Mouse (Mus musculus) brain, adult 2 months (tissue): ENCODE data around the gene Rpl24.

Experiments
- DNase-seq: peaks from one replicate; pipeline ENCODE4 v3.0.0; 2011; ENCODE audit warnings: low read depth, low spot score

Rpl24 gene

GRCm38 (mm10) chr16:55971735-55972615 lies 5.9 kb downstream of the Rpl24 start:
- DNase-seq = peak; percentile 39

GRCm38 (mm10) chr16:55972626-55973201 lies 6.6 kb downstream of the Rpl24 start:
- no peak for DNase-seq

DNA sequence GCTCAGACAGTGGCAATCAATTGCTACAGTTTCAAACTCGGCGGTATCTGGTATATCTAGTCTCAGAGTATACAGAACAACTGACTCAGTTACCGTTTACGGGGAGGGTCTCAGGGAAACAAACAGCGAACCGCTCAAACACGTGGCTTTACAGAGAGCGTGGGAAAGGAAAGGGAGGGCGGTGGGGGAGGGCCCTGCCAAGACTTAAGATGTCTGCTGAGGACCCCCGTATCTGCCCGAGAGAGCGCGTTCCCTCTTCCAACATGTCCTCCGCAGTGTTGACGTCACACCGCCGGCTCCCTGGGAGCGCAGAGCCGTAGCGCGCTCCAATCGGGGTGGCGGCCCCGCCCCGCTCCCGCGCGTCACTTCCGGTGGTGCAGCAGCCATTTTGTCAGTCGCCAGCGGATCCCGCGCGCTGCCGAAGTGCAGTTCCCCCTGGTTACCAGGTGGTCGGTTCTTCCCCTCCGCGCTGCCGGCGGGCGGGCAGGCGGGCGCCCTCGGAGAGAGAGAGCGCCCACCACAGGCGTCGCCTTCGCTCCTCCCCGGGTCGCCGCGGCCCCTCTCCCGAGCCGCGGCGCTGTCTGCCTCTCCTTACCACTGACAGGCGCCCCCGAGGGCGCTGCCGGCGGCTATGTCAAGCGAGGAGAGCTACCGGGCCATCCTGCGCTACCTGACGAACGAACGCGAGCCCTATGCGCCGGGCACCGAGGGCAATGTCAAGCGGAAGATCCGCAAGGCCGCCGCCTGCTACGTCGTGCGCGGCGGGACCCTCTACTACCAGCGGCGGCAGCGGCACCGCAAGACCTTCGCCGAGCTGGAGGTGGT lies 7.6 kb downstream of the Rpl24 start, which contains the start of gene Zbtb11:
TSS of gene Zbtb11 (plus strand) at position 453 of the 825 bp plus-strand sequence.
- DNase-seq = peak; percentile 100

DNA sequence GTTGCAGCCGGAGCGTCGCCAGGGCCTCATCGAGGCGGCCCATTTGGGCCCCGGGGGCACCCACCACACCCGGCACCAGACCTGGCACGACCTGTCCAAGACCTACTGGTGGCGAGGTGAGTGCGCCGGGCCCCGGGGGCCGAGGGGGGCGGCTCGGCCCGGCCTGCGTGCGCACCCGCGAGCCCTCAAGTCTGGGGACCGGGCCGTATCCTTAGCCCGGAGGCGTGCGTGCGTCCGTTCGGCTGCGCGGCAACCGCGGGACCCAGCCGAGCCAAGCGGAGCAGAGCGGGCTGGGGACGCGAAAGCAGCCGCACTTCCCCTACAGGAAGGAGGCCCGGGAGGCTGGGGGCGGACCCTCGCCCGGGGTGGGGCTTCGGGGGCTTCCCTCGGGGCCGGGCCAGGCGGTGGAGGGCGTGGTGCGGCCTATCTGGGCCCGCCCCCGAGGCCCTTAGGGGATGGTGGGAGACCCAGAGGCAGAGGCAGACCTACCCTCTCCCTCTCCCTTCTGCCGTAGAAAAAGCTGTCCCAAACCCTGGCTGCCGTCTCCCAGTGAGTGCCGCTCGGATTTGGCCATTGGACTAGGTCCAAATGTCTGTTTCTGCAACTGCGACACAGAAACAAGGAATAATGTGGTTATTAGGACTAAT lies 8.3 kb downstream of the Rpl24 start:
- peak; percentile 89 for DNase-seq

GRCm38 (mm10) chr16:55974903-55975285 lies 8.8 kb downstream of the Rpl24 start:
- peak; percentile 77 for DNase-seq

GRCm38 (mm10) chr16:55986001-55986400 lies 19.9 kb downstream of the Rpl24 start:
- no peak for DNase-seq

- DNase-seq = no peak
These were observed 24.2 kb downstream of the Rpl24 start for GRCm38 (mm10) chr16:55990311-55990710.

GRCm38 (mm10) chr16:55994235-55994634 lies 28.2 kb downstream of the Rpl24 start:
- DNase-seq = no peak

- peak; percentile 45 for DNase-seq
These were observed 40.7 kb downstream of the Rpl24 start for GRCm38 (mm10) chr16:56006798-56007197.

DNA sequence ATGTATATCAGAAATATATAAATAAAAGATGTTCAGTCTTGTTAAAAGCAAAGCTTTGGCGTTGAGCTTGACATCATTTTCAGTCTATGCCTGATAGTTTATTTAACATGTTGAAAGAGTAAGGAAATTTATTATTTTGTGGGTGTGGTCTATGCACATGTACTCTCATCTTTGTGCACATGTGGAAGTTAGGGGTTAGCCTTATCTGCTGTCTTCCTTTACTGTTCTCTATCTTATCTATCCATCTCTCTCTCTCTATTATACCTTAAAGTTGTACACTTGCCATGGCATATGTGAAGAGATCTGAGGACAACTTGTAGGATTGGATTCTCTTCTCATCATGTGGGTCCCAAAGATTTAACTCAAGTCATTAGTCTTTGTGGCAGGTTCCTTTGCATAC lies 42.8 kb downstream of the Rpl24 start:
- DNase-seq = no peak

- DNase-seq = no peak
These were observed 47.0 kb downstream of the Rpl24 start for GRCm38 (mm10) chr16:56012789-56013743.

GRCm38 (mm10) chr16:56014076-56014475 lies 48.0 kb downstream of the Rpl24 start:
- DNase-seq = no peak

DNA sequence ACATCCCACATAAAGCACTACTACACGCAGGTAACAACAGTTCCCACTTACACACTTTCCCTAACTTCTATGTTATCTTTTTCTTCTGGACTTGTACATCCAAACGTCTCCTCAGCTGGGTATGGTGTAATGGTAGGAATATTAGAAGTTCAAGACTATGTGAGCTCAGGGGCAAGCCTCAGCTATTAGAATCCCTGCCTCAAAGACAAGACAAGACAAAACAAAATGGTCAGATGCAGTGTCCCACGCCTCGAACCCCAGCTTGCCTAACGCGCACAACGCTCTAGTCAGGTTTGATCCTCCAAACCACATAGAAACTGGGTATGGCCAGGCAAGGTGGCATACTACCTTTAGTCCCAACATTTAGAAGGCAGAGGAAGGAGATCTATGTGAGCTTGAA lies 53.6 kb downstream of the Rpl24 start:
- no peak for DNase-seq
